Mouse (Mus musculus) kidney, adult 2 months (tissue): Measurements from ENCODE around the gene Med12l. TPM values are rescaled to one million over a fixed set of nuclear protein-coding genes. Genes with fewer than 3 reads are reported as not detected.

Source experiments
- DNase-seq: peaks from one replicate; pipeline ENCODE4 v3.0.0; 2021
- H3K27ac ChIP-seq: fragments of 200-500 bp; 2 replicates; pipeline ENCODE4 v1.5.1; 2012; ENCODE audit warnings: low read depth, low read length, control low read depth, inconsistent platforms; ENCODE audit not compliant: insufficient read depth
- H3K27me3 ChIP-seq: fragments of 200-500 bp; replicated peaks from 2 replicates; pipeline ENCODE4 v1.6.1; 2012; ENCODE audit warnings: mild to moderate bottlenecking, moderate library complexity, low read length, inconsistent platforms; ENCODE audit not compliant: control insufficient read depth, insufficient read depth
- H3K36me3 ChIP-seq: fragments of 200-500 bp; 2 replicates; pipeline ENCODE4 v1.6.1; 2012; ENCODE audit warnings: mild to moderate bottlenecking, moderate library complexity, low read length, inconsistent platforms; ENCODE audit not compliant: control insufficient read depth, insufficient read depth
- H3K4me1 ChIP-seq: fragments of 200-500 bp; 2 replicates; pipeline ENCODE4 v1.6.1; 2011; ENCODE audit warnings: low read length; ENCODE audit not compliant: control insufficient read depth, insufficient read depth
- H3K4me3 ChIP-seq: fragments of 200-500 bp; 2 replicates; pipeline ENCODE4 v1.5.1; 2011; ENCODE audit warnings: mild to moderate bottlenecking, low read depth, low read length, control low read depth; ENCODE audit not compliant: insufficient read depth
- CTCF ChIP-seq: fragments of 200-500 bp; conservative IDR thresholded peaks from 2 replicates; pipeline ENCODE4 v1.5.1; 2011; ENCODE audit warnings: low read depth, mild to moderate bottlenecking, control low read depth, low read length, moderate library complexity, mixed read lengths; ENCODE audit not compliant: insufficient read depth, insufficient read length
- POLR2A ChIP-seq: fragments of 200-500 bp; IDR thresholded peaks from one replicate; pipeline ENCODE4 v1.6.1; 2011; ENCODE audit warnings: low read depth, low read length, control low read depth
- WGBS: fragments of 180-500 bp; shearing (Covaris S2); methylation state at CpG from one replicate; pipeline ENCODE4 v1.1.7; 2018; 5-methylcytosine and 5-hydroxymethylcytosine counted together
- polyA plus RNA-seq: library from polyadenylated mRNA; depleted of rRNA; stranded (reverse); fragments of >200 nt; gene quantifications from 2 replicates; pipeline ENCODE4 v1.2.3, GENCODE M21; 2012

The Med12l gene
- polyA plus RNA-seq, 1 experiment: 0.64 TPM

DNA sequence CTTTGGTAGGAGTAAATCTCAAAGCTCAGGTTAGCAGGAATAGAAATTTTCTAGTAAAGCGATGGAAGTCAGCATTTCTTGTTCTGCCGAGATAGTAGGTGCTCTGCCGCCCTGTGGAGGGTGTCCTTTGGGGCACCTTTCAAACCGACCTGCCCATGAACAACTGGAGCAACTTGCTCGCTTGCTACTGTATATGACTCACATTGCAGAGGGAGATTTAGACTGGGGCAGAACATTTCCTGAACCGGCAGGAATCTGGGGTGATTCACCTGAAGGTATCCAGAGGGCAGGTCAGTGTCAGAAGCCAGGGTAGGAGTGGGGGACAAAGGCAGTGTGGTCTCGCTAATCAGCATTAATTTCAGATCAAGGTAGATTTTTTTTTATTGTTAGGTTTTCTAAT, 189.3 kb downstream of the Med12l start, which contains the start of gene Gpr87:
TSS of gene Gpr87 (minus strand) at position 167 of the 400 bp plus-strand sequence.
- TF ChIP-seq CTCF (no peak), POLR2A (no peak)
- no peak for DNase-seq
- Histone ChIP-seq H3K4me3 (no peak within 1 kb of the TSS), H3K4me1 (no peaks in the 10 kb centered on the region), H3K27ac (no peak within 1 kb of the TSS), H3K36me3 (no peaks in the 10 kb centered on the region), H3K27me3 (no peaks in the 10 kb centered on the region)
- WGBS: 85% methylated on average over 7 of the region's 7 CpGs

DNA sequence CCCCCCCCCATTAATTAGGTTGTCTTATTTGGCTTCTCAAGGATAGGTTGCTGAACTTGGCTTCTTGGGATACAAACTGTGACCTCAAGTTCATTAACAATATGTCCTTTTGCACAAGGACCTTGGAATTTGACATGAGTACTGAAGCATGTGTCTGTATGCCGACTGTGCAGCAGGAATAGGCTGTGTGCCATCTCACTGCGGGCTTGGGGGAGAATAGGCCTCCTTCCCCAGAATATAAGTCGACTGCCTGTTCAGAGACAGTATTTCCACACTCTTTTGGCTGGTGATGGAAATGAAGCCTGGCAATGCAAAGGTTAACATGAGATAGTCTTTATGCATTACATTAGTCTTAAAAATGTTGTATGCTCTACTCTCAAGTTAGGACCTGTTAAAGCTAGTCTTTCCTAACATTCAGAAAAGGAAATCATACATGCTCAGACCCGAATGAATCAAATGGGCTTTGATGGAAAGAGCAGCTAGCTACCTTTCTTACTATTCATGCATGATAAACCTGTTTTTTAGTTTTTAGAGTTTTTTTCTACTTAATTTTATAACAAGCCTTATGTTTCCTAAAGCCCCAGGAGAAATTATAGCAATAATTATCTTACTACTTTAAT, 191.8 kb downstream of the Med12l start:
- Histone ChIP-seq H3K4me1 (no peaks in the 10 kb centered on the region), H3K27ac (no peak overlapping the region), H3K27me3 (no peaks in the 10 kb centered on the region), H3K4me3 (no peak overlapping the region), H3K36me3 (no peaks in the 10 kb centered on the region)
- TF ChIP-seq POLR2A (no peak), CTCF (no peak)
- 67% methylated on average over 4 of the region's 4 CpGs for WGBS
- no peak for DNase-seq

DNA sequence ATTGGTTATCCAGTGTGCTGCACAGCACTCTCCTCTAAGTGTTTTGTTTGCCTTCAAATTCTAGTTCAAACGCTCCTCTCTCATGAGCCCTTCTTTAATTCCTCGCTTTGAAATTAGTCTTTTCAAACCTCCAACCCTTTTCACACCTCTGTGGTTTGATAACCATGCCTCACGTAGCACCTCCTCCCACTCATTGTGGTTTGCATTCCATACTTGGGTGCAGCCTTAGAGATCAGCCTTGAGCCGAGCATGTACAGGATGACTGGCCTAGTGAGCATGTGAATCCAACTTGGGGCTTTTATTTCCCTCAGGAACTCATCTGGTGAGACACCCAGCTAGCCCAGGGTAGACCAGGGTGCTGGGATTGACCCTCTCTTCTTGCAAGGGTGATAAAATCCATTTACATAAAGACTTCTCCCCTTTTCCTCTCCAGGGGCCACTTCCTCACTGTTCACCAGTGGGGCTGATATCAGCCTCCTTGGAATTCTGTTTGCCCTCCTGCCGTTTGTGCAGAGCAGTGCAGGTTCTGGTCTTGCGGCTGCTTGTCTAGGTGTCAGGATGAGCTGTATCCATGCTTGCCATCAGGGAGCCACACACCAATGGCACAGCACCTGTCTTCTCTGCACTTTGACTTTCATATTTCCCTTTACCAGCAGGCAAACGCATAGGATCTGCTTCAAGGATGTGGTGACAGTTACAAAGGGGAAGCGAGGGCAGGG, 198.3 kb downstream of the Med12l start:
- 75% methylated on average over 8 of the region's 8 CpGs for WGBS

DNA sequence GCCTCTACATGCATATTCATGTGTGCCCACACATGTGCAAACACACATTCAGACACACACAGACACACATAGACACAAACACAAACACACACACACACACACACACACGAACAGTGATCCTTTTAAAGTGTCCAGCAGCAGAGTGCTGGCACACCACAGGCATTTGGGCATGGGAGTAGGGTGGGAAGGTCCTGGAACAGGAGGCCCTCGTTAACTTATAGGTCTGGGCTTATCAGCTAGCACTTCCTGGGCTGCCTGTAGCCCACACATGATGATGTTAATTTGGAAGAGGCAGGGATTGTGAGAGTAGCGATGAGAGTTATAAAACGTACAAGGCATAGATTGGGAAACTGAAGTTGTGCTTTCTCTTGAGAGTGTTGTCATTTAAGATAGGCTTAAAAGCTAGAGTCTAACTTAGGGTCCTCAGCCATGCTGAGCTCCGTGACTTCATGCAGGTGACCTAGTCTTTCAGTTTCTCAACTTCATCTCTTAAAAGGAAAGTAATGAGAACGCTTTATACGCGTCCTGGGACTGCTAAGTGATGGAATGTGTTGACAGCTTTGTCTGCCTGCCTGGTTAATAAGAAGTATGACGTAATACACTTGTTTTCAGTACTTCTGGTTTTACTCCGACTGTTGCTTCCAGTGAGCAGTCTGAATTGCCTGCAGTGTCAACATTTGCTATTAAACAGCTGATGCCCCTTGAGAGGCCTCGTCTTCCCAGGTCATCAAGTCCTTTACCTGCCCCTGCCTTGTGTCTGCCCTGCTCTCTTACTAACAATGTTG, 199.3 kb downstream of the Med12l start:
- Histone ChIP-seq H3K36me3 (no peaks in the 10 kb centered on the region), H3K4me3 (no peak overlapping the region), H3K4me1 (no peaks in the 10 kb centered on the region), H3K27me3 (no peaks in the 10 kb centered on the region), H3K27ac (no peak overlapping the region)
- 73% methylated on average over 11 of the region's 11 CpGs for WGBS
- DNase-seq: no peak
- TF ChIP-seq CTCF (no peak), POLR2A (no peak)

More for the DNA sequence above, 198.3 kb downstream of the Med12l start:
- no peak overlapping the region for H3K4me3 ChIP-seq
- no peak overlapping the region for H3K27ac ChIP-seq
- no peaks in the 10 kb centered on the region for H3K4me1 ChIP-seq
- TF ChIP-seq CTCF (no peak), POLR2A (no peak)
- no peak for DNase-seq
- H3K27me3 ChIP-seq: no peaks in the 10 kb centered on the region
- no peaks in the 10 kb centered on the region for H3K36me3 ChIP-seq

DNA sequence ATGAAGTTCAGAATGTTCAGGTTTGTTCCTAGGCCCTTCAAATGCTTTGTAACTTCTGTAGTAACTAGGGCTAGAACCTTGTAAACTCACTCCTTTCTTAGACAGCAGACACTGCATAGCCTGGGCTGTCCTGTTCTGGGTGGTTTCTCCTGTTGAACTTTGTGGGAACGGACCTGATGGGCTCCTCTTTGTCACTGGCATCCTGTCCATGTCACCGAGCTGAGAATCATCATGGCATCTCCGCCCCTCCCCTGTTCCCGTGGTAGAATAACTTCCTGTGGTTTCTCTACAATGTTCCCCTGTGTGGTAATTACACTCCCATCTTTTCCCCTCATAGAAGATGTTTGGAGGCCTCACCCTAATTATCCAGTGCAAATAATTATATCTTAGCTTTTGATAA, 200.3 kb downstream of the Med12l start:
- Histone ChIP-seq H3K27me3 (no peaks in the 10 kb centered on the region), H3K36me3 (no peaks in the 10 kb centered on the region), H3K27ac (no peak overlapping the region), H3K4me1 (no peaks in the 10 kb centered on the region), H3K4me3 (no peak overlapping the region)
- no peak for DNase-seq
- 65% methylated on average over 4 of the region's 4 CpGs for WGBS
- no peak for TF ChIP-seq POLR2A

DNA sequence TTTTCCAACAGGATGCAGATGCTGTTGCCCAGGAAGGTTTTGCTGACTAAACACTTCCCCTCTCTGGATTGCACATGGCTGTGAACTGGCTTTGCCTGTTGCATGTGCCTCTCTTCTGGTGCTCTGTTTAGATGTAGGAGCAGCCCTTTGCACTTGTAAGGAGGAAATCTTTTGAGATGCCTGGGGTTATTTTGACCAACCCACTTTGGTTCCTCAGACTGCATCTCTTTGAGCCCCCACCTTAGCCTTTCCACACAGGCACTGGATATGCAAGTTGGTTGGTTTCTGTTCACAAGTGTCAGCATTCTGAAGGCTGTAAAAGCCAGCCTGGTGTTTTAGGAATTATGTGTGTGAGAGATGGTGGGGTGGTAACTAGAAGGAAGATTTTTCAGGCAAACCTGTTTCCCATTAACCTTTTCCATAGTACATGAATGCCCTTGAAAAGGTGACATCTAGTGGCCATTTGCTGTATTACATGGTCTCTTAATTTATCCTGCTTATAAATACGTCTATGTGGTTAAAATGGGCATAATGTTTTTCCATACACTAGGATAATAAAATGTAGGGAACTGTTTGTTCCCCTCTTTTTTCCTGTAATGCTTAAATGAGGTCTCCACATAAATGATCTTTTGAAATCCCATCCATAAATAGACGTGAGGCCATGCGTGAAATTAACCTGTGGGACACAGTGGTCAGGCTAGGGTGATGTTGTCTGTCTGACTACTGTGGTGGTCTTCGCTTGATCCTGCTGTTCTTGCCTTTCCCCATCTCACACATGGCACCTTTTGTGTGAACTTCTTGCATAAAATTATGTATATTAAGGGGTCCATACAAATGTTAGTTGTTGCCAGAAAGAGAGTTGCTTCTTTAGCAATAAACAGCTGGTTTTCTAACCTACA, 203.3 kb downstream of the Med12l start:
- TF ChIP-seq POLR2A (no peak), CTCF (peak; percentile 33)
- Histone ChIP-seq H3K27me3 (no peaks in the 10 kb centered on the region), H3K27ac (no peak overlapping the region), H3K4me1 (no peaks in the 10 kb centered on the region), H3K36me3 (no peaks in the 10 kb centered on the region), H3K4me3 (no peak overlapping the region)
- 54% methylated on average over 4 of the region's 4 CpGs for WGBS
- peak; percentile 73 for DNase-seq
